Mouse (Mus musculus): Measurements from ENCODE around the gene Actb. TPM values are rescaled to one million over a fixed set of nuclear protein-coding genes. Genes with fewer than 3 reads are reported as not detected.

Gene Actb
- polyA plus RNA-seq, 3 experiments from 2014 or later: 20,020 to 68,742 (median 52,499) TPM

DNA sequence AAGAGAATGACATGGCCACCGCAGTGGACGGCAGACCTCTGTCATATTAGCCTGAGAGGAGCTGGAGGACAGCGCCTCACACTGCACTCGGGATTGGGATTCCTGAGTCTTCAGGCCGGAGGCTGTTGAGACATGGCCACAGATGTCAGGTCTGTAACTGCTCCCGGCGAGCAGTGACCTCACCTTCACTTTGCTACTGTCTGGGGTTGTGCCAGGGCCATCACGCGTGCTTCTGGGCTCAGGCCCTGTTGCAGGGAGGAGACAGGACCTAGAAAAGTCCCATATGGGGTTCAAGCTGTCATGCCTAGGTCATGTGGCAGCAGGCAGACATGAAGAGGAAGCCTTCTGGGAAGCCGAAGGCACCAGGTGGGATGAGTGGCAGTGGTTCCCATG, 31.0 kb downstream of the Actb start:
- no peak for ATAC-seq

DNA sequence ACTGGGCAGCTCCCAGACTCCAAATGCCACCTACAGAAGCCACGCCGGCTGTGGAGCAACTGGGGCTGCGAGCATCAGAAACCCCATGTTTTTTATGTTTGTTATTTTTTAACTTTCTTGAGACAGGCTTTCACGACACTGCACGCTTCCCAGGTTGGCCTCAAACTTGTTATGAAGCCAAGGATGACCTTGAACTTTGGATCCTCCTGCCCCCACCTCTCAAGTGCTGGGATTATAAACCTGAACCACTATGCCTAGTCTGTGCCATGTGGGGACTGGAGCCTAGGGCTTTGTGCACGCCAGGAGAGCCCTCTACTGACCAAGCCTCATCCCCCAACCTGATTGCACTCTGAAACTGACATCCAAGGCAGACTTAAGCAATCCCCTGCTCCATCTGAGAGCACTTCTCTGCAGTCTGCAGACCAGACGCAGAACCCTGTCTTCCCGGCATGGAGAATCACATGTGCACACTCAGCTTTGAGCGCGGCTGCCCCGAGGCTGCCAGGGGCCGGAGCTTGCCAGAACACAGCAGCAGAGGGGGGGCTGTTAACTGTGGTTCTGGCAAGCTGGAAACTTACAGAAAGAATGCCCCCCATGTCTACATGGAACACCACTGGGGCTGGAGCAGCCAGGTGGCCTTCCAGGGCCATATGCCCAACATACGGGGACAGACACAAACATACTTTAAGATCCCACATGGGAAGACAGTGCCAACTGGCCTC, 31.6 kb downstream of the Actb start:
- no peak for ATAC-seq

DNA sequence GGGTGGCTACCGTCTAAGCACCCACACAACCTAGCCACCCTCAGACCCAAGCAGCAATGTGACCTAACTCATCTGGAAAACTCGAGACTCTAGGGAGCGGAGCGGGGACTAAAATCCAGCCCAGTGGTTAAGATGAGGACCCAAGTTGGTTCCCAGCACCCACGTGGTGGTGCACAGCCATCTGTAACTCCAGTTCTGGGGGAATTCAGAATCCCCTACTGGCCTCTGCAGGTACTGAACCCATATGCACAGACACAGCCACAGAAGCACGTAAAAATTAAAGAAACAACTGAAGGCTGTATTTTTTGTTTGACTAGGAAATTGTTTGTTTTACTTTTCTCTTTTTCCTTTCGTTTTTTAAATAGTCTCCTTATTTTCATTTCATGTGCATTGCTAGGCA, 32.8 kb downstream of the Actb start:
- ATAC-seq: no peak

DNA sequence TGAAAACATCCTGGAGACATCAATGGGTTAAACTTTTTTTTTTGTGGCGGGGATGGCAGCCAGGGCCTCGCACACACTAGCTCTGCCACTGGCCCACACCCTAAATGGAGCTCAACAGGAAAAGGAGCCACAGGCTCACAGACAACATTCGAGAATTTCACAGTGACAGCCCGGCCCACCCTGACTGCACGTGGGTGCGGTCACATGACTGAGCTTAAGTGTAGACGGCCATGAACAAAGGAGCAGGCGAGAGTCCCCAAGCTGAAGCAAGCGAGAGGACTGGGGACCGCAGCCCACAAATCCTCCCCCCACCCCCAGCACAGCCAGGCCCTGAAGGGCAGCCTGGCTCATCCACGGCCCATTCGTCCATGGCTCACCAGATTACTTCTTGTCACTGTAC, 34.8 kb downstream of the Actb start:
- no peak for ATAC-seq

DNA sequence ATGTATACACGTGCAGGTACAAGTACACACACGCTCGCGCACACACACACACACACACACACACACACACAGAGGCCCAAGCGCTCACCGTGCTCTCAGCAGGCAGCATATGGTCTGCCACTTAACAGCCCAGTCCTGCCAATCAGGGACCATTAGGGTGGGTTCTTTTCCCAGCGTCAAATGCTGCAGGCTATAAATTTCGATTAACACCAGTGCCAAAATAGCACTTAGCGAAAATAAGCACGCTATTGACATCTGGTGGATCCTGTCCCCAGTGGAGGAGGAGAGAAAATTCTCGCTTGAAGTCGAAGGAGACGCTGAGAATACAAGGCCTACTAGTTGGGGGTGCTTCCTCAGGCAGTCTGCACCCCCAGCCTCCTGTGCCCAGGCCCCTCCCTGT, 37.1 kb downstream of the Actb start:
- ATAC-seq: no peak

DNA sequence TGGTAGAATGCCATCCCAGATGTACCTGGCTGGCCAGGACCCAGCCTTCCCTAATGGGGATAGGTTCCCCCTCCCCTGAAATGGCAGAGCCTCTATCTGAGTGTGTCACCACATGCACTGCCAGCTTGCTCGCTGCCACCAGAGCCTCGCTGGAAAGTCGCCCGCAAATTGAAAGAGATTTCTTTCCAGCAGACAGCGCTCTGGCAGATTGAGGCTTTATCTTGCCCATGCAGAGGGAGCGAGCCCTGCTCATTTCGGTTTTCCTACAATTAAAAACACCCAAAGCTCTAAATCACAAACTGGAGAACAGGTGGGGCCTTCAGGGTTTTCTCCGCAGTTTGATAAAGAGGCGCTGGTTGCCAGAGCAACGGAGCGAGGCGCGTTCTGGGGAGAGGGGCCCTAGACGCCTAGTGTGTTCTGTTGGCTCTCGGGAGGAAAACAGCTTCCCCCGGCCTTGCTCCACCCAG, 48.8 kb downstream of the Actb start:
- ATAC-seq: no peak

DNA sequence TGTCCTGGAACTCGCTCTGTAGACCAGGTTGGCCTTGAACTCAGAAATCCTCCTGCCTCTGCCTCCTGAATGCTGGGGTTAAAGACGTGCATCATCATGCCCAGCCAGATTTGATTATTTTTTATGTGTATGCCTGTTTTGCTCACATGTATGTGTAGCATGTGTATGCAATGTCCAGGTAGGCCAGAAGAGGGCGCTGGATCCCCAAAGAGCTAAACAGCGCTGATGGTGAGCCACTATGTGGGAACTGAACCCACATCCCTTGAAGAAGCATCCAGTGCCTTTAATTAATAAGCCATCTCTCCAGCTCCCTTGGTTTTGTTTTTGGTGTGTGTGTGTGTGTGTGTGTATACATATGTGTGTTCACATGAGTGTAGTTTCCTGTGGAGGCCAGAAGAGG, 50.1 kb downstream of the Actb start:
- ATAC-seq: no peak

DNA sequence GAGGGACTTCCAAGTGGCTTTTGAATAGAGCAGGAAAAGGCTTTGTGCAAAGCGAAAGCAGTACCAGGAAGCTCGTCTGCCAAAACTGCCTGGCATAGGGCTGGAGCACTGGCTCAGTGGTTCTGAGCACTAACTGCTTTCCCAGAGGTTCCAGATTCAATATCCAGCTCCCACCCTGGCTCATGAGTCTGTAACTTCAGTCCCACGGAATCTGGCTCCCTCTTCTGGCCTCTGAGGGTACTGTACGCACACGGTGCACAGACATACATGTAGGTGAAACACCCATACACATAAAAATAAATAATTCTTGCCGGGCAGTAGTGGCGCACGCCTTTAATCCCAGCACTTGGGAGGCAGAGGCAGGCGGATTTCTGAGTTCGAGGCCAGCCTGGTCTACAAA, 51.7 kb downstream of the Actb start:
- ATAC-seq: no peak

DNA sequence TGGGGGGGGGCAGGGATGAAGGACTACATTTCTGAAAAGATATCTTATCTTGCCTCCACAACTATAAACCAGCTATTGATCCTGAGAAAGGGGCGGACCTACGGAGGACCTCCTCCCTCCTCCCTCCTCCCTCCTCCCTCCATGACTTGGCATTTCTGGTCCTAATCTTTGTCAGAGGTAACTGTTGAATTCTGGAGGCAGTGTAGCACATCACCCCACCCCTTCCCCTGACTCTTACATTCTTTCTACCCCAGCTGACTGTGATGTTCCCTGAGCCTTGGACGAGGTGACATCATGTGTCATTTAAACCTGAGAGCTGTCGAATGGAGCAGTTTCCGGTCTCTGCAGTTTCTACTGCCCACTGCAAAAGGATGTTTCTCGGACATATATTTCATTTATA, 53.0 kb downstream of the Actb start:
- ATAC-seq: no peak

Other genes starting within 250 kb of the Actb start
- 1 to 10 TPM in 1 of 3 experiments, under 1 TPM in 1, not detected in 1; 0.20 to 1.9 TPM for gene Slc29a4, start 214.2 kb downstream of the Actb start, polyA plus RNA-seq (2017; shearing (Covaris generic))
- gene Tnrc18, start 89.1 kb downstream of the Actb start, polyA plus RNA-seq (2017; shearing (Covaris generic)): 1 to 10 TPM; 1.6 to 4.4 (median 2.9) TPM
- 1 to 10 TPM; 4.6 to 5.8 (median 5.5) TPM for gene Fbxl18, start 11.3 kb downstream of the Actb start, polyA plus RNA-seq (2017; shearing (Covaris generic))
- 1 to 10 TPM in 1 of 3 experiments, not detected in 2; 1.2 TPM for gene Fscn1, start 53.6 kb upstream of the Actb start, polyA plus RNA-seq (2017; shearing (Covaris generic))
- 10 to 100 TPM; 31.4 to 41.7 (median 32.2) TPM for gene Rnf216, start 206.2 kb upstream of the Actb start, polyA plus RNA-seq (2017; shearing (Covaris generic))
- under 1 TPM in 1 of 3 experiments, not detected in 2; 0.12 TPM for gene Olfr718-ps1, start 240.8 kb upstream of the Actb start, polyA plus RNA-seq (2017; shearing (Covaris generic))